Mouse (Mus musculus) ZHBTc4 (cell line): ENCODE measurements around the gene Rrnad1.
A peak's percentile ranks its signal among the peaks of the same experiment; 100 is the strongest.

Source experiments
- DNase-seq: peaks from one replicate; pipeline ENCODE4 v3.0.0-alpha.2; 2011; ENCODE audit warnings: low read depth, low spot score

Rrnad1 gene

DNA sequence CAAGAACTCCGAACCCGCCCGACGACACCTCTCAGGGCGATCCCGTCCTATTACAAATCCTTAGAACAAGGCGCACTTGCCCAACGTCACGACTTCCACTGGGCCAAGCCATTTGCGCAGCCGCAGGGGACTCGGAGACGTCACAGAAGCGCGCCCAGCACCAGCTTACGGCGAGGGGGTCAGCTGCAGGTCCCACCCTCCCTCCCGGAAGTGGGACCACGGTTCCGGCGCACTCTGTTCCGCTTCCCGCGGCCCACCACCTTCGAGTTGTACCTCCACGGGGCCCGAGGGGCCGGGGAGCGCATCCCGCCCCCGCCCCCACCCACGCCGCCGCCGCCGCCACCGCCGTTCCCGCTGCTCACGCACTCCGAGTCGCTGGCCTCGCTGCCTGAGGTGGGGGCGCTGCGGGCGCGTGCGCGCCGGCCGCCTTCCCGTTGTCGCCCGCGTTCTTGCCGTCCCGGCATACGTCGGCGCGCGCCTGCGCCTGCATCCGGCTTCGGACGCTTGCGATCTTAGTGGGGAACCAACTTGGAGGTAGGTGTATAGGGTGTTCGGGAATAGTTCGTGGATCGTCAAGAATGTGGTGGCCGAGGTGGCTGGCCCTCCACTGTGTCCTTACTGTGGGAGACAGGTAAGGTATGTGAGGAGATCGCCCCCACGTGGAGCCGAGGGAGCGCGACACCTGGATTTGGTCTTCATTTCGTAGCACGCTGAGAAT is at the start of gene Rrnad1, which contains the start of gene Isg20l2:
Rrnad1 (minus strand) TSS at position 640 of the 718 bp plus-strand sequence.
Isg20l2 (plus strand) TSS at position 237 of the 718 bp plus-strand sequence.
- DNase-seq: peak; percentile 99

DNA sequence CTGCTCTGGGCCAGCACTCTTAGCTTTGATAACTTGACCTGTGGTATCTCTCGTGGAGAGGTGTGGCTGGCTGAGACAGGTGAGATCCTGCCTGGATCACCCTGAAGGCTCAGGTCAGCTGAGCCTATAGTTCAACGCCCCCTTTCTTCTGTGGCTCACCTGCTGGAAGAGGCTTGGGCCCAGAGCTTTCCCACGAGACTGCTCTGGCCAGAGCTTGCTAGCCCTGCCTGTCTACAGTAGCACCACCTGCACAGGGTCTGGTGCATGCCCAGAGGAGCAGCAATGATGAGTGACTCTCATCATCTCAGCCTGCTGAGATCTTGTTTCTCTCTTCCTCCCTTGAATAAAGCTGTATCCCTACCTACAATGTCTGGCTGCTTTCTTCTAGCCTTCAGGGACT is 49.6 kb upstream of the Rrnad1 start:
- no peak for DNase-seq

DNA sequence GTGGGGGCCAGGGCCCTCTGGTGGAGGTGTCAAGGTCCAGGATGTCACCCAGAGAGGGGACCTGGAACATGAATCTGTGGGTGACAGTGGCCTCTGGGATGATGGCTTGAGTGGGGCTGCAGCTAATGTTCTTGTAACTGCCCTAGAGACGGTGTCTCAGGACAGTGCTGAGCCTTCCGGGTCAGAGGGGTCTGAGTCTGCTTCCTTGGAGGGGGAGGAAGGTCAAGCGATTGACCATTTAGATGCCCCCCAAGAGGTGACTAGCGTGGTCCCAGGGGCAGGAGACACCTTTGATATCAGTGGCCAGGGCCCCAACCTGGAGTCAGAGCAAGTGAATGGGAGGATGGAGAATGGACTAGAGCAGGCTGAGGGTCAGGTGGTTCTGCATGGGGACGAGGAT is 49.0 kb upstream of the Rrnad1 start:
- DNase-seq: no peak

DNA sequence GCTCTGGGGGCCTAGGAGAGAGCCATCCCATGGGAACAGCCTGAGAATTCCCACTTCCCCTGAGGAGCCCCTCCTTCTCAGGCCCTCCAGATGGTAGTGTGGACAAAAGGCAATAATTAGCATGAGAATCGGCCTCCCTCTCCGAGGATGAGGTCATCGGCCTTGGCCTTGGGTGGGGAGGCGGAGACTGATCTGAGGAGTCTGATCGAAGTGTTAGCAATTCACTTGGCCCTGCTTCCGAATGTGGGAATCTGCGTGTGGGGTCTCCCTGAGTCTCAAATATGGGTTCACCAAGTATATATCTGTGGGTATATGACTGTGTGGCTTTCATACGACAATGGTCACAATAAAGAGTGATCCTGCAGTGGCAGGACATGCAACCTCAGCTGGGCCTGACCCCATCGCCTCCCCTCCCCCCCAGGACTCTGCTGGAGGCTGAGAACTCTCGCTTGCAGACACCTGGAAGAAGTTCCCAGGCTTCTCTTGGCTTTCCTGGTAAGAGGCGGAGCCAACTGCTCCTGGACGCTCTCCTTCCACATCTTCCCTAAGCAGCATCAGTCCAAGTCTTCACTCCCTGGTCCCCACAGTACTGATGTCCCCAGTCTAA is 44.0 kb upstream of the Rrnad1 start:
- DNase-seq: peak; percentile 99

DNA sequence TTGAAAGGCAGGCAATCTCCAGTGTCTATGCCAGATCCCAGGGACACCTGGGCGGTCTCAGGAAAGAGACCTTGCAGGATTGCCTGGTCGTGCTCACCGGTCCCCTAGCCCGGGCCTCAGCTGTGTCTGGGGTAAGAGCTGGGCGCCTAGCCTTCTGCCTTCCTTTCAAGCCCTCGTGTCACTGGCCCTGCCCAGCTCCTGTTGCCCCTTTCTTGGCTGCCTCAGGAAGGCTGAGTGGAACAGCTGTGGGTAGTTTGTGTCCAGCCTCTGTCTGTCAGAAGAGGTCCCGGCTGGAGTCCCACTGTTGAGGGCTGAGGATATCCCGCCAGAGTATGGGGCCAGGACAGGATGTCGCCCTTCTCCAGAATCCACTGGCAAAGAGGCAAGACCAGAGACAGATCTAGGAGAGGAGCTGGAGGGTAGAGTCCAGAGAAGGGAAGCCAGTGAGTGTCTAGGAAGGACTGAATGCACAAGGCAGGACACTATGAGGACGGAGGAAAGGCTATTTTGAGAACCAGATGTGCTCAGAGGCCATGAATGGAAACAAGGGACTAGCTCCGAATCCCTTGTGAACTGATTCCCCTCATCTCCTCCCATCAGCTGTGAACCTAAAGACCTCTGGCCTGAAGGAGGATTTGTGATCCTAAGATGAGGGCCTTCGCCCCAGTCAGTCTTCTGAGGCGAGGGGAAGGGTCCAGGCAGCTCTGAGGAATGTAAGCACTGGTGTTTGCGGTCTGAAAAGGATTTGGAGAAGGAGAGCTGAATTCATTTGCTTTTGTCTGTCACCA is 43.3 kb upstream of the Rrnad1 start:
- no peak for DNase-seq

DNA sequence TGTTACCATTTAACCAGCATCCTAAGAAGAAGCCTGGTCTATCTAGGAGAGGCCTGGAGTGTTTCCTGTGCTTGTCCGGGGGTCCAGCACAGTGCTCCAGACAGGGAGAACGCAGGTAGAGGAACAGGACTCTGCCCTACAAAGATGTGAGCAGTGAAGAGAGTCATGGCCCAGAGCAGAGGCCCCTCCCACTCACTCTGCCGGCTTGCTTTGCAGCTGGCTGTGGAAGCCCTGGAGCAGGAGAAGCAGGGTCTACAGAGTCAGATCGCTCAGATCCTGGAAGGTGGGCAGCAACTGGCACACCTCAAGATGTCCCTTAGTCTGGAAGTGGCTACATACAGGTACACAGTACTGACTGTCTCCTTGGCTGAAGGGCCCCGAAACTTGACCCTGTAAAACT is 42.3 kb upstream of the Rrnad1 start:
- DNase-seq: no peak

DNA sequence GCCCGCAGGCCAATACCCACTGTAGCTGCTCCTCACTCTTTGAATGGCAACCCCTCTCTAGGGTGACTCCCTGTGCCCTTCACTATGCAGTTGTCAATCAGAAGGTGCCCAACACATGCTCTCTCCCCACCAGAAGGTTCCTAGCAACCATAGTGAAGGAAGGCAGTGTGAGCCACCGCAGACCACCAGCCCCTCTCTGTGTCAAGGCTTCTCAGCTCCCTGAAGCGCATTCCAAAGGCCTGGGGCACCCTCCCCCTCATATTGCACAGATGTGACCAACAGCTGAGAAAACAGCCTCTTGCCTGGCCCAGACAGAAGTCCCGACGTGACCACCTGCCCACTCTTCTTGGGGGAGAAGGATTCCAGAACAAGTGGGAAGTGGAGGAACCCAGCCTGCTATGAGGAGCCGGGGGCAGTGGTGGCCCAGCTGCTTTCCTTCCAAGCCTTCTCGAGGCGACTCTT is 41.7 kb upstream of the Rrnad1 start:
- no peak for DNase-seq

DNA sequence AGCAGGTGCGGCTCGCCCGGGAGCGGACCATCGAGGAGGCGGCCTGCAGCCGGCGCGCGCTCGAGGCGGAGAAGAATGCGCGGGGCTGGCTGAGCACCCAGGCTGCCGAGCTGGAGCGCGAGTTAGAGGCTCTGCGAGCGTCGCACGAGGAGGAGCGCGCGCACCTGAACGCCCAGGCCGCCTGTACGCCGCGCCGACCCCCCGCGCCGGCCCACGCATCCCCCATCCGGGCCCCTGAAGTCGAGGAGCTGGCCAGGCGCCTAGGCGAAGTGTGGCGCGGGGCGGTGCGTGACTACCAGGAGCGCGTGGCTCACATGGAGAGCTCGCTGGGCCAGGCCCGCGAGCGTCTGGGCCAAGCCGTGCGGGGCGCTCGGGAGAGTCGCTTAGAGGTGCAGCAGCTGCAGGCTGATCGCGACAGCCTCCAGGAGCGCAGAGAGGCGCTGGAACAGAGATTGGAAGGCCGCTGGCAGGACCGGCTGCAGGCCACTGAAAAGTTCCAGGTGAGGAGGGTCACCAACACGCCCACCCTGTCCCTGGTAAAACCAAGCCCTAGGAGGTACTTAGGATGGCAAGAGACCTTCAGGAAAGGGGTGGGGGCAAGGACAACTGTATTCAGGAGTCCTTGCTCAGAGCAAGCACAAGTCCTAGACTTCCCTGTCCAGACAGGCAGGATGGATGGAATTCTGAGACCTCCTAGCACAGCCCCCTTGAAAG is 41.1 kb upstream of the Rrnad1 start:
- peak; percentile 65 for DNase-seq

DNA sequence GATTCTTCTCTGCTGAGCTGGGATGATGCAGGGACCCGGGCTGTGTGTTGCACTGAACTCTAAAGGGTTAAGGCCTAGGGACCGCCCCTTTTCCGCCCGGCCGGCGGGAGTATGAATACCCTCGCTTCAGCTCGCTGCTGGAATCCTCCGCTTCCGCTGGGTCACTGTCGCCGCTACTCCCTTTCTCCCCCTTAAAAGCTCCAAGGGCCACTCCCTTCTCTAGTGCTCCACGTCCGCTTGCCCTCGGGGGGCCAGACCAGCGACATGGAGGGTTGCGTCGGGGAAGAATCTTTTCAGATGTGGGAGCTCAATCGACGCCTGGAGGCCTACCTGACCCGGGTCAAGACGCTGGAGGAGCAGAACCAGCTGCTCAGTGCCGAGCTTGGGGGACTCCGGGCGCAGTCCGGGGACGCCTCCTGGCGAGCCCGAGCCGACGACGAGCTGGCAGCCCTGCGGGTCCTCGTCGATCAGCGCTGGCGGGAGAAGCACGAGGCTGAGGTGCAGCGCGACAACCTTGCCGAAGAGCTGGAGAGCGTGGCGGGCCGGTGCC is 40.5 kb upstream of the Rrnad1 start, which contains the start of gene Nes:
Nes (plus strand) TSS at position 140 of the 550 bp plus-strand sequence.
- peak; percentile 96 for DNase-seq

DNA sequence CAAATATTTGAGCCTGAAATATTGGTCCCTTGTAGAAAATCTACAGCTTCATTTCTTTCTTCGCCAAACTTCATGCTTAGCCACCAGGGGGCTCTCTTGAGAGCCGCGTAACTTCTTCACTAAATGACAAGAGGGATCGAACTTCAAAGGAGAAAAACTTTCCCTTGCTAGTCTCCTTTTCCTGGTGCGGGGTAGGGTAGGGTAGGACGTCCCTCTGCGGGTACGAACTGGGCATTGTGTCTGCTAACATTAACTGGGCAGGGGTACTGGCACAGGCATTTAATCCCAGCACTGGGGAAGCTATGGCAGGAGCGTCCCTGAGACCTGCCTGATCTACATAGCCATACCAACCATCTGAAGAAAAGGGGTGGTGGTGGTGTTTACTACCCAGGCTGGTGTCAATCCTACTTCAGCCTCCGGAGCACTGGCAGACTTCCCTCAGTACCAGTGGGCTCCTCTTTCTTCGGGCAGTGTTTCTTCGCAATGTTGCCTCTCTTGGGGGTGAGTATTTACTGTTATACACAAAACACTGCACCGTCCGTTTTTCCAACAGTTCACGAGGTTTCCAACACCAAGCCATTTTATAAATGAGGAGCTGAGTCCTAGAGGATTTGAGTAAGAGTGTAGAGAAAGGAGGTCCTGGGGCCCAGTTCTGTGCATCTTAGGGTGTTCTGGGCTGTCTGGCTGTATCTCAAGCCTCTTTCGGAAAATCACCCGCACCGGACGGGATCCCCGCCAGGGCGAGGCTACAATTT is 39.8 kb upstream of the Rrnad1 start:
- peak; percentile 84 for DNase-seq

DNA sequence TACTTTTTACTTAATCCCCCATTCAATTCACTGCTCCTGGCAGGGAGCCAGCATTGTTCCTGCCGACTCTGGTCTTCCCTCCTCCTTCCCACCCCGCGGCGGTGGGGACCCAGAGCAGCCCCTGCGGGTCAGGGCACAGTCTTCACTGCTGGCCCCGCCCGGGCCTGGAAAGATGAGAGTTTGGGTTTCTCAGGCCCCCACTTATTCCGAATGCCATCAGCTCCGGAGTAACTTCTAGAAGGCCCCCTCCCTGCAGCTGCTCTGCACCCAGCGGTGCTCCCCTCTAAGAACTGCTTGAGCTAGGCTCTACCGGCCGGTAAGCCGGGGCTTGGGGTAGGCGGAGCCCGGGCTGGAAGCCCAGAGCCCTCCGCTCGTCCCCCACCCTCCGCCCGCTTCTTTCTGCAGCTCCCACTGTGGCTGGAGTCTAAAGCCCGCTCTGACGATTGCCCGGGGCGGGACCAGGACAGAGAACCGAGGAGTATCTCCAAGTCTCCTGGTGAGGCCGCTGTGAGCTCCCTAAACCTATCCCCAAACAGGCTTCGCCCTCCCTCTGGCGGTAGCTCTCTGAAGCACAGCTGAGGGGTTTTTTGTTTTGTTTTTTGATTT is 30.2 kb upstream of the Rrnad1 start:
- DNase-seq: peak; percentile 98

DNA sequence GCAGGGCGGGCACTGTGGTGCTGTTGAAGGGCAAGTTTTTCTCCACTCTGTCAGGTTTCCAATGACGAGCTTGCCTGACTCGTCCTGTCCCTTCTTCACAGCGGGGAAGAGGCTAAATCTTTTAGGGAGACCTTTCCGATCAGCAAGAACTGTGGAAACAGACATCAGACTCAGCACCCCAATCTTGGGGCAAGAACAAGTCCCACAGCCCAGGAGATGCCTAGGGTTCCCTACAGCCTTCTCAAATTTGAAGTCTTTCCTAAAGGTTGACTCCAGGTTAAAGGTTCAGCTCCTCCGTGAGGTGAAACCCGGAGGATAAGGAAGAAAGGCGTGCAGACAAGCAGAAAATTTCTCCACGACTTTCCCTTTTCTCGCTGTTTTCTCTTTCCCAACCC is 29.7 kb upstream of the Rrnad1 start:
- no peak for DNase-seq

DNA sequence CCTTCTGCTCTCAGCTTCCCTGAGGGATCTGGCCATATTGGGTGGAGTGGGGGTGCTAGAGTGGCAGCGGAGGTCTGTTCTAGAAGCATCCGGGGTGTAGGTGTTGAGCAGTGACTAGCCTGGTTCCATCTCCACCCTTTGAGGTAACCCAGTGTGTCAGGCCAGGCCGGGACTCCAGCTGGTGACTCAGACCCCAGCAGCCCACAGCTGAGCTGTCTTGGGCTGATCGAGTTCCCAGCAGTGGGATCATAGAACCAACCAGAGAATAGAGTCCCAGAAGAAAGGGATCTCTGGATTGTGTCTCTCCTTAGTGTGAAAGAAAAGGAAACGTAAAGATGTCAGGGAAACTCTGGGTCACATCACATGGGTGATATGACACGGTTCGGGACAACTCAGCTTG is 28.9 kb upstream of the Rrnad1 start:
- no peak for DNase-seq

DNA sequence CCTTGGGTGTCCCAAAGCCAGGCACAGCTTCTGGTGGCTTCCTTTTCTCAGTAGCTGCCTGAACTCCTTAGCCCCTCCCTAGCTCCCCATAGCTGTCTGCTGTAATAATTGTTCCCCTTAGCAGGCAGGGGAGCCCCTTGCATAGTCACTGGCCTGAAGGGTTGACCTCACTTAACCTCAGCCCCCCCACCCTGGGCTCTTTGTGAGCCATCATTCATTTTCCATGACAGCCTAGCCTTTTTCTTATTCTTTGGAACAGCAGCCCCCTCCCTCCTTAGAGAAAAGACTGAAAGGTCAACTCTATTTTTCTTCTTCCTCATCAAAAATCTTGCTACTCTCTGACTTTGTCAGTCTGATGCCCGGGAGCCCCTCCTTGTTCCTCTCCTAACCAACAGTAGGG is 28.4 kb upstream of the Rrnad1 start:
- no peak for DNase-seq

DNA sequence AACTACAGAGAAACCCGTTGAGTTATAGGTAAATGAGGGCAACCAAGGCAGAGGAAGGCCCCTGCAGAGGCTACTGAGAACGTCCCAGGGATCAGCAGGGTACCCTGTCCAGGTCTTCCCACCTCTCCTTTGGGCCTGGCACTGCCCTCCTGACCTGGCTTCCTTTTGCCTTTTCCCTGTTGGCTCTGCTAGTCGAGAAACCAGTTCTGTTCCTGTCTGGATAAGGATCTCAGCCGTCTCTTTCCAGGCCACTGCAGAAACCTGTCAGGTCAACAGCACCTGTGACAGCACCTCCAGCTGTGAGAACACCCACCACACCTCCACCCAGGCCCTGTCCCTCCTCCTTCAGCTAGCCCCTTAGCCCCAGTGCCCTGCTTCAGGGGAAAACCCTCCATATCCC is 28.0 kb upstream of the Rrnad1 start:
- DNase-seq: no peak

DNA sequence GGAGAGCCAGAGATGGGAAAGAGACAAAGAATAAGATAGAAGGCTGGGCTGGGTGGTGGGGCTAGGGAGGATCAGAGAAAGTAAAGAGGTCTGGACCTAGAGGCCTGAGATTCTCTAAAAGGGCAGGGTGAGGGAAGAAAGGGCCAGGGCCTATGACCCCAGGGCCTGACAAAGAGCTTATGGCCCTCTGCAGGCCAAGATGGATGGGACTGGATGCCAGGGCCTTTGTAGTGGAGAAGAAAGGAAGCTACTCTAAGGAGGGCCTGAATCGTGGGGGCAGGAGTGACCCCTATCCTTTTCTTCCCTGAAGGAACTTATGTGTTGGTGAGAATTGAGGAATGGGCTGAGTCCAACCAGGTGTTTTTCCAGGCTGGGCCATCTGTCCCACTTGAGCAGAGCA is 27.5 kb upstream of the Rrnad1 start:
- no peak for DNase-seq

DNA sequence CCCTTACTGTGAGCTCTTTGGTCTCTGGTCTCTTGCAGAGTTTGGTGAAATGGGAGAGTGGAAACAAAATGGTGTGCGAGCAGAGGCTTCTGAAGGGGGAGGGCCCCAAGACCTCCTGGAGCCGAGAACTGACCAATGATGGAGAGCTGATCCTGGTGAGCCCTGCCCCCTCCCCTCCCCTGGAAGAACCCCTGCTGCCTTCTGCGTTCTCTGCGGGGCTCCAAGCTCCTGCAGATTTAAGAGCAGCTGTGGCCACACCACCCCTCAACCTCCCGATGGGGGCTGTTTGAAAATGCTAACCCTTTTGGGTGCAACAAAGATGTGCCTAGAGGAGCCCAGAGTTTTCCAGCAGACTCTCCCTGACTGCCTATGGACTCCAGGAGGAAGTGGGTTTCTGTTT is 21.9 kb upstream of the Rrnad1 start:
- peak; percentile 79 for DNase-seq

DNA sequence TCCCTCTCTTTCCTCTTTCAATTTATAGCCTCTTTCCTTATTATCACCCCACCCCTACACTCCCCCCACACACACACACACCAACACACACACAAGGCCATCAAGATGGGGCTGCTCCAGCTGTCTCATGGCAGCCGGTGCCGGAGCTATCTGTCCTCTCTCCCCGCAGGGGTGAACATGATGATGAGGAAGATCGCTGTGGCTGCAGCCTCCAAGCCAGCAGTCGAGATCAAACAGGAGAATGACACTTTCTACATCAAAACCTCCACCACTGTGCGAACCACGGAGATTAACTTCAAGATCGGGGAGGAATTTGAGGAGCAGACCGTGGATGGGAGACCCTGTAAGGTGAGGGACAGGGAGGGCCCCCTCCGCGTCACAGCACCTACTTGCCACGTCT is 21.4 kb upstream of the Rrnad1 start:
- DNase-seq: no peak

DNA sequence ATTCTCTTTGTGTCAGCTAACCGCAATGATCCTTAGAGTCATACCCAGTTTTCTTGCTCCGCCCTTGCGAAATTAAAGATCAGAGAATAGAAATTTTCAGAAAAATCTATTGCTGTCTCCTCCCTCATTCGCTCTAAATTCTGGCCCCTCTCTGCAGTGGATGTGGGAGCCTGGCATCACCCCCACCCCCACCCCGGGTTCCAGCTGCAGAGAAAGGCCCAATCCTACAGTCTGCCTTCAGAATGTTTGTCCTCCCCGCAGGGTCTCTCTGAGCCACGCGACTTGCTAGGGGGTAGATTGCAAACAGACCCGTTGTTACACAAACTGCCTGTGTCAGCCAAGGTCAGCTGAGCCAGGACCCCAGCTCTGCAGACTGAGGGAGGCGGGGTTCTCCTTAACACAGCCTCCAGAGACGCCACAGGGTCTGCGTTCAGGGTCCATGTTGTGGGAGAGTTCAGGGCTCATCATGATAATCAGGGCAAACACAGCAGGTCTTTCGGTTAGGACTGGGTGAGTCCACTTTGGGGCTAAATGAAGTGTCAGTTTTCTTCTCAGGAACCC is 19.5 kb upstream of the Rrnad1 start:
- DNase-seq: no peak
